Mouse (Mus musculus) MEL (cell line): ENCODE data around the gene Ptcra. TPM values are rescaled to one million over a fixed set of nuclear protein-coding genes. Genes with fewer than 3 reads are reported as not detected.

Experiments used
- DNase-seq: peaks from one replicate; pipeline ENCODE4 v3.0.0; 2011; ENCODE audit warnings: low read depth, low spot score
- H3K27ac ChIP-seq: 2 replicates; pipeline ENCODE4 v1.5.1; 2012; ENCODE audit warnings: low read depth, mild to moderate bottlenecking, control low read depth, low read length, moderate library complexity; ENCODE audit not compliant: control insufficient read depth
- H3K27me3 ChIP-seq, 2 experiments: fragments of 150-350 bp in 1 of 2; sonication (generic) in 1 of 2; 2 replicates each; pipeline ENCODE4 v1.6.1; 2012; ENCODE audit warnings: low read length in 2 of 2, mild to moderate bottlenecking in 2 of 2, improper control_type of control experiment in 1 of 2, moderate library complexity in 1 of 2; ENCODE audit not compliant: insufficient read depth in 2 of 2, control insufficient read depth in 1 of 2
- H3K36me3 ChIP-seq, 2 experiments: 2 replicates each; pipeline ENCODE4 v1.6.1; 2012 to 2014; ENCODE audit warnings: low read length in 2 of 2, improper control_type of control experiment in 1 of 2, inconsistent platforms in 1 of 2, mild to moderate bottlenecking in 1 of 2; ENCODE audit not compliant: insufficient read depth in 2 of 2, control insufficient read depth in 1 of 2
- H3K4me1 ChIP-seq, 2 experiments: fragments of 150-350 bp in 1 of 2; sonication (generic) in 1 of 2; 2 replicates each; pipeline ENCODE4 v1.6.1; 2012; ENCODE audit warnings: low read length in 2 of 2, improper control_type of control experiment in 1 of 2, mild to moderate bottlenecking in 1 of 2; ENCODE audit not compliant: insufficient read depth in 2 of 2, control insufficient read depth in 1 of 2
- H3K4me3 ChIP-seq, 2 experiments: fragments of 150-350 bp in 1 of 2; sonication (generic) in 1 of 2; 2 replicates each; pipeline ENCODE4 v1.5.1; 2012; ENCODE audit warnings: low read depth in 2 of 2, low read length in 2 of 2, mild to moderate bottlenecking in 2 of 2, moderate library complexity in 2 of 2, control low read depth in 1 of 2, improper control_type of control experiment in 1 of 2; ENCODE audit not compliant: control insufficient read depth in 1 of 2, insufficient read depth in 1 of 2
- H3K79me2 ChIP-seq: 2 replicates; pipeline ENCODE4 v1.6.1; 2012; ENCODE audit warnings: mild to moderate bottlenecking, low read length, moderate library complexity; ENCODE audit not compliant: control insufficient read depth, poor library complexity, insufficient read depth
- H3K9ac ChIP-seq: 2 replicates; pipeline ENCODE4 v1.6.1; 2012; ENCODE audit warnings: low read depth, mild to moderate bottlenecking, control low read depth, low read length, moderate library complexity; ENCODE audit not compliant: control insufficient read depth, poor library complexity, severe bottlenecking
- H3K9me3 ChIP-seq: fragments of 150-350 bp; sonication (generic); replicated peaks from 2 replicates; pipeline ENCODE4 v1.6.1; 2012; ENCODE audit warnings: mild to moderate bottlenecking, low read length, improper control_type of control experiment, moderate library complexity; ENCODE audit not compliant: insufficient read depth
- BHLHE40 ChIP-seq: IDR thresholded peaks from 2 replicates; pipeline ENCODE4 v1.6.1; 2012; ENCODE audit warnings: low read depth, mild to moderate bottlenecking, inconsistent platforms, low read length, improper control_type of control experiment, borderline replicate concordance
- CHD2 ChIP-seq: IDR thresholded peaks from 2 replicates; pipeline ENCODE4 v1.6.1; 2011; ENCODE audit warnings: low read length, improper control_type of control experiment
- CTCF ChIP-seq, 3 experiments: IDR thresholded peaks in 2 of 3; conservative IDR thresholded peaks in 1 of 3; 2 replicates each; pipeline ENCODE4 v1.5.1; 2011 to 2012; ENCODE audit warnings: low read length in 3 of 3, low read depth in 2 of 3, mild to moderate bottlenecking in 2 of 3, improper control_type of control experiment in 1 of 3, inconsistent platforms in 1 of 3, mixed read lengths in 1 of 3, moderate library complexity in 1 of 3; ENCODE audit not compliant: control insufficient read depth in 1 of 3, insufficient read depth in 1 of 3, poor library complexity in 1 of 3, severe bottlenecking in 1 of 3
- E2F4 ChIP-seq: IDR thresholded peaks from 2 replicates; pipeline ENCODE4 v1.6.1; 2011; ENCODE audit warnings: low read depth, low read length, improper control_type of control experiment, borderline replicate concordance
- ELF1 ChIP-seq: IDR thresholded peaks from 2 replicates; pipeline ENCODE4 v1.6.1; 2014; ENCODE audit warnings: low read depth, mild to moderate bottlenecking, inconsistent platforms, low read length, improper control_type of control experiment, moderate library complexity
- EP300 ChIP-seq, 2 experiments: IDR thresholded peaks; 2 replicates each; pipeline ENCODE4 v1.6.1; 2011; ENCODE audit warnings: improper control_type of control experiment in 2 of 2, low read length in 2 of 2, low read depth in 1 of 2, mild to moderate bottlenecking in 1 of 2
- ETS1 ChIP-seq: IDR thresholded peaks from 2 replicates; pipeline ENCODE4 v1.6.1; 2012; ENCODE audit warnings: low read depth, mild to moderate bottlenecking, inconsistent platforms, low read length, improper control_type of control experiment, moderate library complexity
- GATA1 ChIP-seq: IDR thresholded peaks from 2 replicates; pipeline ENCODE4 v1.6.1; 2011; ENCODE audit warnings: low read depth, low read length, improper control_type of control experiment
- JUND ChIP-seq: IDR thresholded peaks from 2 replicates; pipeline ENCODE4 v1.6.1; 2011; ENCODE audit warnings: low read depth, mild to moderate bottlenecking, improper control_type of control experiment, low read length
- MAFK ChIP-seq: IDR thresholded peaks from 2 replicates; pipeline ENCODE4 v1.6.1; 2011; ENCODE audit warnings: low read depth, mild to moderate bottlenecking, low read length, improper control_type of control experiment, borderline replicate concordance
- MAX ChIP-seq: IDR thresholded peaks from 2 replicates; pipeline ENCODE4 v1.6.1; 2011; ENCODE audit warnings: low read length, improper control_type of control experiment
- MEF2A ChIP-seq: IDR thresholded peaks from 2 replicates; pipeline ENCODE4 v1.6.1; 2014; ENCODE audit warnings: low read depth, mild to moderate bottlenecking, inconsistent platforms, low read length, improper control_type of control experiment; ENCODE audit not compliant: poor library complexity, insufficient replicate concordance, severe bottlenecking; ENCODE audit errors: extremely low read depth
- MXI1 ChIP-seq: IDR thresholded peaks from 2 replicates; pipeline ENCODE4 v1.6.1; 2011; ENCODE audit warnings: mild to moderate bottlenecking, low read depth, low read length, improper control_type of control experiment
- MYC ChIP-seq: IDR thresholded peaks from 2 replicates; pipeline ENCODE4 v1.6.1; 2011; ENCODE audit warnings: low read depth, mild to moderate bottlenecking, low read length, improper control_type of control experiment, moderate library complexity
- POLR2AphosphoS2 ChIP-seq: IDR thresholded peaks from 2 replicates; pipeline ENCODE4 v1.6.1; 2011; ENCODE audit warnings: low read length, improper control_type of control experiment
- POLR2AphosphoS5 ChIP-seq: IDR thresholded peaks from 2 replicates; pipeline ENCODE4 v1.6.1; 2012; ENCODE audit warnings: low read depth, borderline replicate concordance, mild to moderate bottlenecking, inconsistent platforms, low read length, moderate library complexity, mixed read lengths
- RCOR1 ChIP-seq: IDR thresholded peaks from 2 replicates; pipeline ENCODE4 v1.6.1; 2012; ENCODE audit warnings: low read depth, mild to moderate bottlenecking, inconsistent platforms, low read length, improper control_type of control experiment
- TAL1 ChIP-seq: IDR thresholded peaks from 2 replicates; pipeline ENCODE4 v1.6.1; 2012; ENCODE audit warnings: mild to moderate bottlenecking, inconsistent platforms, low read length, moderate library complexity, mixed read lengths
- TBP ChIP-seq: IDR thresholded peaks from 2 replicates; pipeline ENCODE4 v1.8.0; 2011; ENCODE audit warnings: low read depth, low read length, improper control_type of control experiment
- ZMIZ1 ChIP-seq: IDR thresholded peaks from 2 replicates; pipeline ENCODE4 v1.6.1; 2012; ENCODE audit warnings: low read depth, mild to moderate bottlenecking, inconsistent platforms, low read length, improper control_type of control experiment, moderate library complexity
- ZNF384 ChIP-seq: IDR thresholded peaks from 2 replicates; pipeline ENCODE4 v1.6.1; 2012; ENCODE audit warnings: low read depth, mild to moderate bottlenecking, inconsistent platforms, low read length, improper control_type of control experiment
- polyA plus RNA-seq, 2 experiments: library from polyadenylated mRNA; stranded (reverse) in 1 of 2; unstranded in 1 of 2; fragments of >175 nt in 1 of 2; fragments of >200 nt in 1 of 2; gene quantifications; 2 replicates each; pipeline versions ENCODE4 v1.2.1 to v1.2.4; 2012; ENCODE audit warnings: low replicate concordance in 2 of 2, low read depth in 1 of 2; ENCODE audit not compliant: insufficient read length in 2 of 2, insufficient read depth in 1 of 2, missing spikeins in 1 of 2
- total RNA-seq: library from RNA; depleted of rRNA; stranded (reverse); fragments of 300-350 nt; gene quantifications from 2 replicates; pipeline ENCODE4 v1.2.3, GENCODE M21; 2012

Gene Ptcra
- total and polyA plus RNA-seq, 3 experiments: 1.7 to 1.8 TPM; not detected in 1

DNA sequence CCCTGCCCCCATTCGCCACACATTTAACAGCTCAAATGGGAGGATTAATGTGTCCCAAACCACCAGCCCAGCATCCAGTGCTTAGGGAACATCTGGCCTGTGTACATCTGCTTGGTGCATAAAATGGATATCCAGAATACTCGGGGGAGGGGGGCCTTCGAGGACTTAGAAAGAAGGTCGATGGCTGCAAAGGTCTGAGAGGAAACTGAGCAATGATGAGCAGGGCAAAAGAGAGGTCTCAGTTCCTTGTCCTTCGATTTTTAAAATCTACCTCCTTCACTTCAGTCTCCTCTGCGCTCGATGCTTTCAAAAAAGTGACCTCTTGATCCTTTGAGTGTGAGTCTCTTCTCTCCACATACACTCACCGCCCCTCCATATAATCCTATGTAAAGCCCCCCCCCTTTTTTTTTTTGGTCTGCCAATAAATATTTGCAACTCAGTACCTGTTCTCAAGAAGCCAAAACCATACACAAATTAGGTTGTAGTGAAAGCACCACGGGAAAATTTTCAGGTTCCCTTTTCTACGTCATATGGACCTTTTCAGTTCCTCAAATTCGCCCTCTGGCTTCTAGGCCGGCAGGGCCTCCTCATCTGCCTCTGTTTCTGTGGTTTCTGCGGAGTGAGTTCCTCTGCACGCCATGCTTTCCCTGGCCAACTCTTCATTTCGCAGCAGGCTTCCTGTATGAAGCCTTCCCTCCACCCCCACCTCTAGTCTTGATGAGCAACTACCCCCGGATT, 12.3 kb downstream of the Ptcra start (continued):
- TF ChIP-seq POLR2AphosphoS5 (no peak), MAFK (no peak), BHLHE40 (peak; percentile 62; the same call in 1 of the 2 replicates), GATA1 (no peak), ETS1 (peak; percentile 78), EP300 (IDR thresholded peaks at IDR 0.05; ENCODE audit: low read depth in 1 of 2, low read length in 2 of 2) (0 out of 4 replicates have a peak, but pooled peaks of 1 of the 2 experiments have one; percentile 47), MXI1 (peak; percentile 83; the same call in 1 of the 2 replicates), TBP (peak; percentile 79), E2F4 (no peak), RCOR1 (0 out of 2 replicates have a peak, but pooled peaks have one; percentile 22), JUND (no peak), ELF1 (no peak), MEF2A (no peak), ZMIZ1 (no peak)

DNA sequence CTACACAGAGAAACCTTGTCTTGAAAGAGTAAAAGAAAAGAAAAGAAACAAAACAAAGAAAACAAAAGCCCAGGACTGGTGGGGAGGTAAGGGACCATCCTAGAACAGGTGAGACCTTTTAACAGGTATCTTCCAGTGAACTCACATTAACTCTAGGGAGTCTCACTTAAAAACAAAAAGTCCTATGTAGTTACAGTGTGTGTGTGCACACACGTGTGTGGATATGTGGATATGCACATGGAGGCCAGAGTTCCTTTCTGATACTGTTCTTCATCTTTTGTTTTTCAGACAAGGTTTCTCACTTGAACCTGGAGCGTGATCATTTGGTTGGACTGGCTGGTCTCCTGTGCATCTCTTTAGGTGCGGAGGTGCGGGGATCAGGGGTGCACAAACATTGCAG, 12.9 kb downstream of the Ptcra start:
- DNase-seq: no peak
- peak overlapping the region; percentile 95 for H3K27ac ChIP-seq

DNA sequence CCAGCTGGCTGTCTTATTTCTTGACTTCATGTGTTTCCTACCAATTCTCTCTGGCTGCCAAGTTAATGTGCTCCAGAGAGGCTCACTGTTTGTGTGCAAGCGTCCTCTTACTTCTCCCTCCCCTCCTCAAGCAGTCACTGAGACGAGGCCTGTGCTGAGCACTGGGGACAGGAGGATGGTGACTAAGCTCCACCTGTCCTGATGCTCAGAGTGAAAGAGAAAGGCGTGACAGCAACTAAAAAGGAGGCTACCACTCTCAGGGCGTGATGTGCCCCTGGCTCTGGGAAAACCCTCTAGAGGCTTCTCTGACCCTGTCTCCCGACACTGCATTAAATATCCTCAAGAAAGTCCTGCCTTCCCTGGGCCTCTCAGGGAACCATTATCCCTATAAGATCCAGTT, 14.2 kb downstream of the Ptcra start:
- Histone ChIP-seq H3K79me2 (peaks cover 26% of the 10 kb centered on the region), H3K27ac (no peak overlapping the region), H3K4me3 (no peak overlapping the region), H3K9ac (no peak overlapping the region), H3K36me3 (peaks cover 10 to 12% of the 10 kb centered on the region in 2 experiments), H3K4me1 (peaks cover 2 to 9% of the 10 kb centered on the region in 2 experiments; a peak in 3 of 4 replicates), H3K27me3 (no peaks in the 10 kb centered on the region), H3K9me3 (no peaks in the 10 kb centered on the region)
- no peak for DNase-seq
- TF ChIP-seq TAL1 (no peak), EP300 (IDR thresholded peaks at IDR 0.05; ENCODE audit: low read depth in 1 of 2, low read length in 2 of 2) (no peak), TBP (no peak), ZNF384 (no peak), POLR2AphosphoS2 (no peak), MAX (no peak), CTCF (IDR thresholded peaks at IDR 0.05 in 2 of 3, conservative IDR thresholded peaks at IDR 0.05 in 1 of 3; ENCODE audit: control insufficient read depth in 1 of 3, insufficient read depth in 1 of 3, low read depth in 2 of 3, low read length in 3 of 3, poor library complexity in 1 of 3, severe bottlenecking in 1 of 3) (no peak), RCOR1 (no peak), ETS1 (no peak)

More for the DNA sequence above, 12.9 kb downstream of the Ptcra start:
- no peaks in the 10 kb centered on the region for H3K27me3 ChIP-seq
- peaks cover 10 to 12% of the 10 kb centered on the region in 2 experiments for H3K36me3 ChIP-seq
- H3K9ac ChIP-seq: peak overlapping the region; percentile 85
- peaks cover 26% of the 10 kb centered on the region for H3K79me2 ChIP-seq
- peaks cover 2 to 9% of the 10 kb centered on the region in 2 experiments; a peak in 3 of 4 replicates for H3K4me1 ChIP-seq
- H3K4me3 ChIP-seq: peak overlapping the region; percentile 62 to 77
- H3K9me3 ChIP-seq: no peaks in the 10 kb centered on the region
- no peak for TF ChIP-seq CHD2
- 0 out of 2 replicates have a peak, but pooled peaks have one; percentile 45 for TF ChIP-seq MYC
- no peak for TF ChIP-seq MXI1
